Mouse (Mus musculus): ENCODE measurements around the gene Spry2. TPM values are rescaled to one million over a fixed set of nuclear protein-coding genes. Genes with fewer than 3 reads are reported as not detected.

Spry2 gene
- total RNA-seq, 2 experiments from 2014 or later = 5.9 TPM; not detected in 1

DNA sequence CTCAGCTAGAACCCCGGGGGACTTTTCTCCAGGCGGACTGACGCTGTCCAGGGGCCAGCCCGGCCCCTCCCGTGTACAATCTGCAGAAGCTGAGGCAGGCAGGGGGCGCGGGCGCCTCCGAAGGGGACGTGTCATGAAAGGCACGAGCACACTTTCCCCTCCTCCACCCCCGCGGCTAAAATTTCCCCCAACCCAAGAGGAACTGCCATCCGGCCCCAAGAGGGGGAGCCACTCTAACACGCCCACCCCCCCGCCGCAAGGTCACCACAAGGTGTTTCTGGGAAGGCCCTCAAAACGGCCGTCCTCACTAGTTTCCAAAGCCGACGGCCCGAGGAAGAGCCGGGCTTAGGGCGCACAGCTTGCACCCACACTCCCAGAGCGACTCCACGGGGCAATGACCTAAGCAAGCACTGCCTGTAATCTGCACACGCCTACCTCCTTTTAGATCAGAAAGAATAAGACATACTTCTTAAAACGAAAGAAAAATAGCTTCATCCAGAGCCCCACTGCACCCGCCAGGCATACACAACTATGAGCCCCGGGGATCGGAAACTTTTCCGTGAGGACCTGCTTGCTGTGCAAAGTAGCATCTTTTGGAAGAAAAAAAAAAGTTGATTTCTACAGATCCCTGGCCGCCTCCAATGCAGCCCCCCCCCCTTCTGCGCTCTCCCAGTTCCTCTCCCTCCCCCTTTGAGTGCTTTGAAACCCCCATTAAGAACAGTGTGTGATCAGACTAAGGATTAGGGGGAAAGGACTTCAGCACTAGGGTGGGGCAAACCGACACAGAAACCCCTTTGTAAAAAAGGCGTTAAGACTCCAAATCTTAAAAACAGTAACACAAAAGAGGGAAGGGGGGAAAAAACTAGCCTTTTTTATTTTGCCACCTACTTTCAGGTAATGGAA, 1.4 kb downstream of the Spry2 start:
- ATAC-seq (replicated peaks; ENCODE audit: low FRiP score, poor library complexity, severe bottlenecking) = no peak

DNA sequence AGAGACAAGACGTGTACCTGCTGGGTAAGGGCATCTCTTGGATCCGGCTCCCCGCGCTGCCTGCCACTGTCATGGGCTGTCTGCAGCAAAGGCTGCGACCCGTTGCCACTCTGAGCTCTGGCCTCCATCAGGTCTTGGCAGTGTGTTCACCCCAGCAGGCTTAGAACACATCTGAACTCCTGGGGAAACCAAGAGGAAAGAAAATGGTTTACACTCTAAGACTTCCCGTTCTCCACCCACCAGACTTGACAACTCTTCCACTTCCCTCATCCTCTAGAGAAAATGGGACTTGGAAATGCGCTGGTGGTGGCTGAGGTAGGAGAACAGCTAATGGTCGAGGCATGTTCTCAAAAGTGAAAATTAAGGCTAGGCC, 3.0 kb downstream of the Spry2 start:
- ATAC-seq (replicated peaks; ENCODE audit: low FRiP score, poor library complexity, severe bottlenecking) = no peak

- ATAC-seq (replicated peaks; ENCODE audit: low FRiP score, poor library complexity, severe bottlenecking) = no peak
Observed at GRCm38 (mm10) chr14:105892941-105893622, 3.5 kb downstream of the Spry2 start.

- ATAC-seq (replicated peaks; ENCODE audit: low FRiP score, poor library complexity, severe bottlenecking) = no peak
Observed at GRCm38 (mm10) chr14:105890516-105891231, 5.9 kb downstream of the Spry2 start.

- no peak for ATAC-seq (replicated peaks; ENCODE audit: low FRiP score, poor library complexity, severe bottlenecking)
Observed at GRCm38 (mm10) chr14:105886643-105887374, 9.8 kb downstream of the Spry2 start.

DNA sequence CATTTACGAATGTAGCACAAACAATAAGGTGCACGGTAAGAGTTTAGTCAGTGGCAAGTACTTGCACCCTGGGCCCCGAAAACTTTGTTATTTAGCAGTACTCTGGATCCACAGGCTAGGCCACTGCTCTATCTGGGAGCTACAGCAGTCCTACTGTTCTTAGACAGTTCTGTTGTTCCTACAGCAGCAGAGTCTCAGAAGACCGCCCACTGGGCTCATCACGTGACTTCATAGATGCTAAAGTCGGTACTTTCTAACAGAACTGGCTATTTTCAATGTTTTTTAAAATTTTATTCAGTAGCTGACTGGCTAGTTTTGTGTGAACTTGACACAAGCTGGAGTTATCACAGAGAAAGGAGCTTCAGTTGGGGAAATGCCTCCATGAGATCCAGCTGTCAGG, 11.4 kb downstream of the Spry2 start:
- ATAC-seq (replicated peaks; ENCODE audit: low FRiP score, poor library complexity, severe bottlenecking) = no peak

DNA sequence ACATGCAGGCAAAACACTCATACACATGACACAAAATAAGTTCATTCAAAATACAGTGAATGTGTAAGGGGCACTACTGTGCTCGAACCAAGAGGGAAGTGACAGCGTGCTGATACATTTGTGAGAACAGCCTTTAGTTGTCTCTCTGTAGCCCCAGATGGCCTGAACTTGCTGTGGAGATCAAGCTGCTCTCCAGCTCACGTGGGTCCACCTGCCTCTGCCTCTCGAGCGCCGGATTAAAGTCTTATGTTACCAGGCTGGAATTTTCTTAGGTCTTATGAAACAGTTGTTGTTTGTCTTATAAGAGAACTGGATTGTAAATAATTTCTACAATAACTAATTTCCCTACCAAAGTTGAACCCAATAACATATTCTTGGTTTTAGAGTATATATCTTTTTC, 13.4 kb downstream of the Spry2 start:
- no peak for ATAC-seq (replicated peaks; ENCODE audit: low FRiP score, poor library complexity, severe bottlenecking)

DNA sequence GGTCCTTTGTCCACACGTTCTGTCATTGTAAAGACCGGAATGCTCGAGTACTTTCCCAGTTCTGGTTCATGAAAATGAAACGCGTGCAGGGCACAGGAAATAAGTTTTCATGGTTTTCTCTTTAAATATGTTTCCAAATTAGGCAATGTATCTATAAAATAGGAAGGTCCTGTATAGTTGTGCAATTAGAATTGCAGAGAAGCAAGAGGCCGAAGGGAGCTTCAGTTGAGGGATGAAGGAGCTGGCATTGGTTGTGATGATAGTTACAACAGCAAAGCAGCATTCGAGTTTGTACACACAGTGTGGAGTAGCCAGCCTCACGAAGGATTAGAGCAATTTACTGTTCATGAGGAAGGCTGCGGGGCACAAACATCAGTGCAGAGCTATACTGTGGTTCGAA, 18.3 kb downstream of the Spry2 start:
- ATAC-seq (replicated peaks; ENCODE audit: low FRiP score, poor library complexity, severe bottlenecking) = no peak

- no peak for ATAC-seq (replicated peaks; ENCODE audit: low FRiP score, poor library complexity, severe bottlenecking)
Observed at GRCm38 (mm10) chr14:105876375-105876774, 20.2 kb downstream of the Spry2 start.

GRCm38 (mm10) chr14:105870370-105870936, 26.2 kb downstream of the Spry2 start:
- ATAC-seq (replicated peaks; ENCODE audit: low FRiP score, poor library complexity, severe bottlenecking) = no peak

DNA sequence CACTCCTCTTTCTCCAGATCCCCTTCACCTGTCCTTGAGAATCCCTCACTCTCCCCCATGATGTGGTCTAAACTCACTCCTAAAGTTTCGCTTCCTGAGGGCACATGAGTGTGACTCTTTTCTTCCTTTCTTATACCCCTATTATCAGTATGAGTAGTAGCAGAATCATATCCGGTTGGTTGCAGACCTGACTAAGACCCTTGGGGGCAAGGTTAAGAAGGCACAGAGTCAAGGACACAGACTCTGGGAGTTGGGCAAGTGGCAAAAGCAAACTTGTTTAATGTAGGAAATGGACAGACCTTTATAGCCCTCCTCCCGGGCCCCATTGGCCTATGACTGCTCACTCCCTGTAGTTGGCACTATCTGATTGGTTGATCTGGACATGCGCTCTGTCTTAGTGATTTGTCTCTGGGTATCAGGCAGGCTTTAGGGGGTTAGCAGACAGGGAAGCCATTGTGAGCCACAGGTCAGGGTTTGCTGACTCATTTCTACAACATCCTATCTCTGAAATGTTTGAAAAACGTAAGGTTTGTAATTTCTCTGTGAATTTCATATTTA, 31.2 kb downstream of the Spry2 start:
- no peak for ATAC-seq (replicated peaks; ENCODE audit: low FRiP score, poor library complexity, severe bottlenecking)

- no peak for ATAC-seq (replicated peaks; ENCODE audit: low FRiP score, poor library complexity, severe bottlenecking)
Observed at GRCm38 (mm10) chr14:105862199-105862598, 34.4 kb downstream of the Spry2 start.

- no peak for ATAC-seq (replicated peaks; ENCODE audit: low FRiP score, poor library complexity, severe bottlenecking)
Observed at GRCm38 (mm10) chr14:105860920-105861319, 35.7 kb downstream of the Spry2 start.

DNA sequence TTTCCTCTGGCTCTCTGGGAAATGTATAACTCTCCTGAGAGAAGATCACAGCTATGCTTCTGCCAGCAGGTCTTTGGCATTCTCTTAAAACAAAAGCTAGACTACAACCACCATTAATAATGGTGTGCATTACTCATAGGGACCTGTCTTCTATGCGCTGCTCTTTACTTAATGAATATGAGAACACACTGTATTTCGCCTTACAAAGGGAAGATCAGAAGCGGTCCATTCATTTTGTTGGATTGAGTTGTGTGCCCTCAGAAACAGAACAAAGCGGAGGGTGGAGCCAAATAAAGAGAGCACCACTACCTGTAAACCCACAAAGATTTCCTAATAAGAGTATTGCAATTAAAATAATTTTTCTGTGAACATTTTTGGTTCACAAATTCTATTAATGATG, 36.3 kb downstream of the Spry2 start:
- no peak for ATAC-seq (replicated peaks; ENCODE audit: low FRiP score, poor library complexity, severe bottlenecking)

DNA sequence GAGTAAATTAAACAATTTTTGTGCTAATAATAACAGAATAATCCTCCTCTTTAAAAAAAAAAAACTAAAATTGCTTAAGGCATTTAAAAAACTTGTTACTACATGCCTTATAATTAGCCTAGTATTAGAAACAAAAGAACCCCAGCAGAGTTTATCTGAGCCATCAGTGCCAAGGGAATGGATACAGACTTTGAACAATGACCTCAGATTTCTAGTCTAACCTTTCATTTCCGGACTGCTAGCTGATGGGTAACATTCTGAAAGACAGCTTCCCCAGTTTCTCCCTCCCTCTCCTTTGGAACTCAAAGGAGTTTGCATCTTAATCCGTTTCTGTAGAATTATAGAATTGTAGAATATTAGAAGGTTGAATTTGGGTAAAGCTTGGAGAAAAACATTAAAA, 36.7 kb downstream of the Spry2 start:
- ATAC-seq (replicated peaks; ENCODE audit: low FRiP score, poor library complexity, severe bottlenecking) = no peak

GRCm38 (mm10) chr14:105859368-105859767, 37.3 kb downstream of the Spry2 start:
- ATAC-seq (replicated peaks; ENCODE audit: low FRiP score, poor library complexity, severe bottlenecking) = no peak

DNA sequence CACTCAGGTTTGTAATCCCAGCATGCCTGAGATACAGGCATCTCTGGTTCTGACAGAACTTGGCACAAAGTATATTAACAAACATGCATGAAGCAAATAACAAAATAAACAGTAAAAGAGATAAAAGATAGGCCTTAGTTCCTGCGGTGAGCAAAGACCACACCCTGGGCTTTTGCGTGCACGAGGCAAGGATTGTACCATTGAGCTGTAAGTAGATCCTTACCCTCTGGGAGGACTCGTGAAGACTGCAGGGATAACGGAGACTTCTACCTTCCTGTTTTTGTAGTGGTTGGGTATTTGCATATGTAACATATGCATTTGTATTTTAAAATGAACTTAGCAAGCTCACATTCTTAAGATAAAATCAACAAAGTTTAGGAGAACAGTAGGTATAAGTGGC, 37.7 kb downstream of the Spry2 start:
- no peak for ATAC-seq (replicated peaks; ENCODE audit: low FRiP score, poor library complexity, severe bottlenecking)

GRCm38 (mm10) chr14:105851359-105852067, 45.1 kb downstream of the Spry2 start:
- ATAC-seq (replicated peaks; ENCODE audit: low FRiP score, poor library complexity, severe bottlenecking) = no peak

Measured in erythroid progenitor cell, adult 5-6 weeks (primary cell).